Mouse (Mus musculus) urinary bladder, adult 2 months (tissue): ENCODE measurements around the gene Klhdc4. TPM values are rescaled to one million over a fixed set of nuclear protein-coding genes. Genes with fewer than 3 reads are reported as not detected.
A peak's percentile ranks its signal among the peaks of the same experiment; 100 is the strongest.

Experiments
- DNase-seq: peaks from one replicate; pipeline ENCODE4 v3.0.0; 2022; ENCODE audit warnings: low spot score
- polyA plus RNA-seq: library from polyadenylated mRNA; depleted of rRNA; stranded (reverse); fragments of >200 nt; gene quantifications from 2 replicates; pipeline ENCODE4 v1.2.3, GENCODE M21; 2012; rRNA removed

The Klhdc4 gene
- 19.7 and 20.5 TPM in 2 replicates for polyA plus RNA-seq

GRCm38 (mm10) chr8:121829048-121829776 lies at the start of gene Klhdc4:
Klhdc4 (minus strand) TSS chr8:121829569.
- peak; percentile 77 for DNase-seq

DNA sequence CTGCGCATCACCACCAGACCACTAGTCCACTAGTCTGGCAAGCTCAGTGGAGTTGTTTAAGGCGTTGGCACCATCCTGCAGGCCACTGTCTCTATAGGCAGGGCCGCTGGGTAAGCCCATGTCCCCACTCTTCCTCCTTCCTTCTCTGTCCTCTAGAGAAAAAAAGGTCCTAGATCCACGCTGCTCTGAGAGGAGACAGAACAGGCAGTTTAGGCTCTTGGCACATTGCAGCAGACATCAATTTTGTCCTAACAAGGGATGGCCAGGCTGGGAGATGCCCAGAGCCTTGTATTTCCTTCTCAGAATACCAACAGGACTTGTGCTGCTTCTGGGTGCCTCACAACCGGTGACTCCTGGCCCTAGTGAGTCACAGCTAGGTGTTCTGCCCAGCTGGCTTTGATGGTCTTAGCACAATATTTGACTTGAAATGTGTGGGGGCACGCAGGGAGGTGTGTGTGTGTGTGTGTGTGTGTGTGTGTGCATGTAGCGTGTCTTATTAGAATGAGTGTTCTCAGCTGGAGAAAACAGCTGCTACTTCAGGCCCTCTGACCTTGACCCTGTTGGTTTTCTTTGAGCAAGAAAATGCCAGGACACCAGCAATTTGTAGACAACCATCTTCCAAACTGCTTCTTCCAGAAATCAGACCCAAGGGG lies 48.6 kb upstream of the Klhdc4 start:
- DNase-seq, result no peak

- DNase-seq, result no peak
These were observed 47.8 kb upstream of the Klhdc4 start for GRCm38 (mm10) chr8:121877212-121877611.

- DNase-seq, result no peak
These were observed 46.1 kb upstream of the Klhdc4 start for GRCm38 (mm10) chr8:121875517-121875916.

DNA sequence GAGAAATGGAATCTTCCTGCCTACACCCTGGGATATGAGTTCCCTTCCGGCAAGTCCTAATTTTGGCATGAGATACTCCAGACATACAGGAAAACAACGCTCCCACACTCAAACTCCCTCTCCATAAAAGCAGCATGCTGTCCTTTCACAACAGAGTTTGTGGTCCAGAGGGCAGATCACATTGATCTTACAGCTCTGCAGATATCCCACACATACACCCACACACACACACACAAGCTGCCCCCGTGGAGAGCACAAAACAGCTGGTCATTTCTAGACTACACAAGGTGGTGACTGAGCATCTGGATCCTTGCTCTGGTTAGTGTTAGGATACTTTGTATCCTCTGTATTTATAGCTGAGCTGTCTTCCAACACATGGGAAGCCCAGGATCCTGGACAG lies 45.7 kb upstream of the Klhdc4 start:
- no peak for DNase-seq

GRCm38 (mm10) chr8:121874031-121874430 lies 44.7 kb upstream of the Klhdc4 start:
- no peak for DNase-seq

GRCm38 (mm10) chr8:121871833-121872440 lies 42.6 kb upstream of the Klhdc4 start:
- DNase-seq, result no peak

GRCm38 (mm10) chr8:121870190-121870589 lies 40.8 kb upstream of the Klhdc4 start:
- no peak for DNase-seq

DNA sequence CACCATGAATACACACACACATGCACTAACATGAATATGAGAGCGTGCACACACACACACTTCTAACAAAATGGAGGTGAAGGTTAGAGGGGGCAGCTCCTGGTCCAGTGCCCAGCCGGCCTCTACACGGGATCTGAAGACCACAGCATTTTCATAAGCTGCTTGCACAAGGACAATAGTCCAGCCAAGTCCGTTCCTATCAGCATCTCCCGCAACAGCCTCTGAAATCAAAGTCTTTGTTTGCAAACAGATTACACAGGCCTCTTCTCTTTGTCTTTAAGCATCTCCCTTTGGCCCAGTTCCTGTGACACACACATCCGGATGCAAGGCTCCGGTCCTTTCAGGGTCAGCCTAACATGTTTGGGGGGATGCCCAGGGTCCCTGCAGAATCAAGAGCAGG lies 39.5 kb upstream of the Klhdc4 start:
- no peak for DNase-seq

DNA sequence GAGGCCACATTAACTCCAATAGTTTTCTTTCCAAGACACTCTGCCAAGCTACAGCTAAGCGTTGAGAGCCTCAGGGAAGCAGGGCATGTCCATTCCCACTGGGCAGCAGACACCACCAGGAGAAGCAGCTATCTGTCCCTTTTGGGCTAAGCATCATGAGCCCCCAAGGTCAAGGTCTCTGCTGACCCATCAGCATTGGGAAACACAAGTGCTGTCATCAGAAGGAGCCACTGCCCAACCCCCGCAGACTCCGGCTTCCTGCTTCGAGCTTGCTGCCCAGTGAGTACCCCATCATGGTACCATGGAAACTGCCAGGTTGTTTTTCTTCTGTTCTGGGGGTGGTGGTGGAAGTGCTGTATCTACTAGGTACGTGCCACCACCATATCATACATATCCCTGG lies 38.8 kb upstream of the Klhdc4 start:
- no peak for DNase-seq

DNA sequence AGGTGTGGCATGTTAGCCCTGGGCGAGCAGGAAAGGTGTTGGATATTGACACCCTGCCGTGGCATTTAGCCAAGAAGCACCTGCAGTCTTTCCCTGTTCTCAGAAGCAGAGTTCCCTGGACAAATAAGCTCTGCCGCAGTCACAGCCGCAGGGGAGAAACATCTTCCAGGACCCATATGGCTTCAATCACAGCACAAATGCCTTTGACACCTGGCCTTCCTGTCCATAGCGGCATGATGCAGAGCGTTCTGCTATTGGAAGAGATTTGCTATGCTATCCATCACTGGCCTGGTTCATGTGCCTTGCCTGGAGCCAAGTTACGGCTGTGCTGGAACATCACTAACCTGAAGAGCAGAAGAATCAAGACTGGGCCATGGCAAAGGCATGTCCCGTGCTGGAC lies 36.0 kb upstream of the Klhdc4 start:
- DNase-seq, result no peak

GRCm38 (mm10) chr8:121861806-121862548 lies 32.6 kb upstream of the Klhdc4 start:
- DNase-seq, result no peak

GRCm38 (mm10) chr8:121861276-121861675 lies 31.9 kb upstream of the Klhdc4 start:
- no peak for DNase-seq

DNA sequence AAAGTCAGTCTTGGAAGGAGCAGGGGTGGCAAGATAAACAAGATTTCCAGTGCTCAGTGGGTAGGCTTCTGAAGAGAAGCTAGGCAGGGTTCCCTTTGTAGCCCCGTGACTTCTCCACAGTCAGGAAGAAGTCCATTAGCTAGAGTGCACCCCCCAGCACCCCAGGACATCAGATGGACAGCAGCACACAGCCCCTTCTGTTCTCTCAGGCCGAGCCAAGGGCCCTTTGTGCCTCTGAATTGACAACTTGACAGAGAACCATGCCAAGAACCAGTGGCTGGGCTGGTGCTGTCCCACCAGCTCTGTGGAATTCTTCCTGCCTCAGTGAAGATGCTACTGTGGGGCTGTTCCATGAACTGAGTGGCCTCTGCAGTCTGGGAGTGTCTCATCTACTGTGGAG lies 28.4 kb upstream of the Klhdc4 start:
- DNase-seq, result no peak

- no peak for DNase-seq
These were observed 28.0 kb upstream of the Klhdc4 start for GRCm38 (mm10) chr8:121857331-121857730.

DNA sequence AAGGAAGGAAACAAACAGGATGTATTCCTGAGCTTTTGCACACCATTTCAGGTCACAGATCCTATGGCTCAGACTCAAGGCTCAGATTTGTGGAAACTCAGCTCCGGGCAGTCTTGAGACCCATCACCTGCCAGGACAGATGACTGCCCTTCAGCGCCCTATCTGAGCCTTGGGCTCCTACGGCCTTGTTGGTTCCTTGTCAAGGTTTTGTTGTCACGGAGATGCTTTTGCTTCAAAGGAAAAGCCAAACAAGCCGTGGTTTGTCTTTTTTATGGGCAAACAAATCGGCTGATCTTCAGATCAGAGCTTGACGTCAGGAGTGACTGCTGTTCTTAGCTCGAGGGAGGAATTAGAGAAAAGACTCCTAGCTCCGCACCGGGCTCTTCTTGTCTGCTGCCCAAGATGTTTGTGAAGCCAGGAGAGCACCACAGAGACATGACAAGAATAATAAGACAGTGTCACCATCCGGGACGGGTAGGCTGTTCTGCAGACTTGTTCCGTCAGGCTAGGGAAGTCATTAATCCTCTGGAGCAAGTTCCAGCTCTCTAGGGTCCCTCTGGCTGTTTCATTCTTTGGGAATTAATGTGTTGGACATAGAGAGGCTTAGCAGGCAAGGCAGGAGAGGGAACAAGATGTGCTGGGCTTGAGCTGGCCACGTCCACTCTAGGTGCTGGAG lies 26.8 kb upstream of the Klhdc4 start:
- DNase-seq, result no peak

DNA sequence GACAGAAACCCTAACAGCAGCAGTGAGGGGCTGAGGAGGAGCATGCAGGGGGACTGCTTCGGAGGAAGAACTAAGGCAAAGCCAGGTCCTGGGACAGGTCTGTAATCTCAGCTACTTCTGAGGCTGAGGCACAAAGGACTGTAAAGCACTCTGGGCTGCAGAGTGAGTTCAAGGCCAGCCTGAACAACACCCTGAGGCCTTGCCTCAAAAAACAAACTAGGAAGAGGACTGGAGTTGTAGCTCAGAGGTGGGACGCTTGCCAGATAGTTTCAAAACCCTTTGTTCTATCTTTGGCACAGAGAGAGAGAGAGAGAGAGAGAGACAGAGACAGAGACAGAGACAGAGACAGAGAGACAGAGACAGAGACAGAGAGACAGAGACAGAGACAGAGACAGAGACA lies 24.2 kb upstream of the Klhdc4 start:
- no peak for DNase-seq

DNA sequence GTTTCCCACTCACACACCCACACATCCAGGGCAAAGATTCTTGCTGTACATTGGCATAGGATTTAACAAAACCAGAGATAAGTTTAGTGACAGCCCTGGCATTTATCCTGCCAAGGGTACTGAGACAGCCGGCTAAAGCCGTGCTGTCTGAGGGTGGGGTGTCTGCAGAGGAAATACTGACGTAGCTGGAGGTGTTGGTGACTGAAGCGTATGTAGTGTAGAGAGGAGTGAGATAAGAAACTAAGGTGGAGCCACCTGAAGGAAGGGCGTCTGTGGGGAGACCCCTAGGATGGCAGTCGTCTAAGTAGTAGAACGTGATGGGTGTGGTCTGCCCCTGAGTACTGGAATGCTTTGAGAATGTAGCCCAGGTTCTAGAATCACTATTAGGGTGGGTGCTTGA lies 23.1 kb upstream of the Klhdc4 start:
- no peak for DNase-seq

- no peak for DNase-seq
These were observed 22.3 kb upstream of the Klhdc4 start for GRCm38 (mm10) chr8:121851716-121852115.

DNA sequence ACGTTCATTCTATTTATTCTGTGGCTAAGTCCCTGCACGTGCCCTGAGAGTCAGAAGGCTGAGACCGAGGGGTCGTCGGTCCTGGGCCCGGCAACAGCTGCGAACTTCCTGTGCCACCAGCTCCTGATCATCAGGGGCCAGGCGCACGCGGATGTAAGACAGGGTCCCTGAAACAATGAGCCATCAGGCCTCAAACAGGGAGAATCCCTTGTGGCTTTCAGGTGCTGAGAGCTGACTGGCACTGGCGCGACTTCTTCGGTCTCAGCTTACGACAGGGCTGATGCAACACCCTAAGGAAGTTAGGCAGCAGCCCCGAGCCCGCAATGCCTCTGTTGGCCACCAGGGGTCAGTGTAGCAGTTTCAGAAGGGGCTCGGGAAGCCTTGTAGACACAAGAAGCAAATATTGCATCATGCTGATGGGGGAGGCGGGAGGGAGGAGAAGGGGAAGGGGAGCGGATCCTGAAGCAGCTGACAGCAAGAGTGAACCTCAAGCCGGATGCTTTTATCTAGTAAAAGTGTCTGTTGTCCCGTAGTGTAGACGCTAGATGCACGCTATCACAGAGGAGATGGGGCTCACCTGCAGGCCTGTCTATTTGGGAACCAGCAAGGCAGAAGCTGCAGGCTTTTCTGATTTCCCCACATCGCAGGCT lies 21.6 kb upstream of the Klhdc4 start:
- peak; percentile 90 for DNase-seq

DNA sequence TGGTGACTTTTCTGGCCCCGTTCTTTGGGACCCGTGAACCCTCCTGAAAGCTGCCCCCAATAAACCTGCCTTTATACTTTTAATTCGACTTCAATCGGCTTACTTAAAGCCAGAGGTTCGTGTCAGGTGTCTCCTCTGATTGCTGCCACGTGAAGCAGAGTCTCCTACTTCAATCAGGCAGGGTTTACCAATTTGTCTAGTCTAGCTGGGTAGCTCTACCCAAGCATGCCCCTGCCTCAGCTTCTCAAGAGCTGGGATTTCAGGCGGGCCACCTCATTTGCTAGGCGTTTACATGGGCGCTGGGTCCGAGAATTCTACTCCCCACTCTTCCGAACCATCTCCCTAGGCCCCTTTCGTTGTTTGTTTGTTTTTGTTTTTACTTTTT lies 21.1 kb upstream of the Klhdc4 start:
- DNase-seq, result no peak
